Mouse (Mus musculus) kidney, postnatal 14 days (tissue): ENCODE measurements around the gene Shc2.
A peak's percentile ranks its signal among the peaks of the same experiment; 100 is the strongest.

Experiments used
- DNase-seq: peaks from one replicate; pipeline ENCODE4 v3.0.0; 2022; ENCODE audit warnings: mixed read lengths

Gene Shc2

GRCm38 (mm10) chr10:79668076-79668475 lies 30.4 kb upstream of the Shc2 start:
- no peak for DNase-seq

GRCm38 (mm10) chr10:79666493-79666892 lies 28.8 kb upstream of the Shc2 start:
- DNase-seq, result no peak

GRCm38 (mm10) chr10:79665051-79665450 lies 27.3 kb upstream of the Shc2 start:
- DNase-seq, result no peak

- peak; percentile 78 for DNase-seq
These were observed 26.5 kb upstream of the Shc2 start, which contains the start of gene Madcam1 for GRCm38 (mm10) chr10:79664131-79664665. Madcam1 (plus strand) TSS chr10:79664559.

- DNase-seq, result no peak
These were observed 24.1 kb upstream of the Shc2 start for GRCm38 (mm10) chr10:79661861-79662260.

- DNase-seq, result no peak
These were observed 22.6 kb upstream of the Shc2 start for GRCm38 (mm10) chr10:79660298-79660697.

- DNase-seq, result peak; percentile 51
These were observed 21.1 kb upstream of the Shc2 start for GRCm38 (mm10) chr10:79658829-79659228.

GRCm38 (mm10) chr10:79654946-79655395 lies 17.3 kb upstream of the Shc2 start:
- DNase-seq, result no peak

- DNase-seq, result no peak
These were observed 15.1 kb upstream of the Shc2 start for GRCm38 (mm10) chr10:79652789-79653188.

GRCm38 (mm10) chr10:79649070-79649751 lies 11.5 kb upstream of the Shc2 start:
- DNase-seq, result peak; percentile 75

- no peak for DNase-seq
These were observed 8.0 kb upstream of the Shc2 start, which contains the start of gene Odf3l2 for GRCm38 (mm10) chr10:79645711-79646110. Odf3l2 (minus strand) TSS chr10:79645738.

GRCm38 (mm10) chr10:79638486-79639204 lies 927 bp upstream of the Shc2 start:
- DNase-seq, result peak; percentile 20

- no peak for DNase-seq
These were observed 1.4 kb downstream of the Shc2 start for GRCm38 (mm10) chr10:79636287-79636686.

GRCm38 (mm10) chr10:79633006-79633777 lies 4.5 kb downstream of the Shc2 start:
- DNase-seq, result no peak

GRCm38 (mm10) chr10:79631432-79631831 lies 6.3 kb downstream of the Shc2 start:
- DNase-seq, result no peak

GRCm38 (mm10) chr10:79628377-79628776 lies 9.3 kb downstream of the Shc2 start:
- DNase-seq, result no peak

GRCm38 (mm10) chr10:79626156-79626555 lies 11.6 kb downstream of the Shc2 start:
- no peak for DNase-seq

GRCm38 (mm10) chr10:79625398-79625797 lies 12.3 kb downstream of the Shc2 start:
- DNase-seq, result no peak

- no peak for DNase-seq
These were observed 13.8 kb downstream of the Shc2 start for GRCm38 (mm10) chr10:79623950-79624349.

- no peak for DNase-seq
These were observed 21.3 kb downstream of the Shc2 start for GRCm38 (mm10) chr10:79616376-79616775.

- no peak for DNase-seq
These were observed 21.9 kb downstream of the Shc2 start for GRCm38 (mm10) chr10:79615860-79616259.

GRCm38 (mm10) chr10:79614305-79614643 lies 23.4 kb downstream of the Shc2 start:
- no peak for DNase-seq
